ENCODE assay signal across 9 mouse cellular contexts in genomic region chr2:131955264-131955663, GRCm38 (mm10). TPM values are rescaled to one million over a fixed set of nuclear protein-coding genes. Genes with fewer than 3 reads are reported as not detected.
DNase-seq lines count a peak whose midpoint lies in the region; ATAC-seq and TF ChIP-seq lines count a peak whose summit lies in the region.
"Had no signal": no experiment of that assay in that cellular context is flagged by ENCODE, and none has a peak within 500 bp of the region (broad histone marks: within the 10 kb centered on the region; RNA-seq: fewer than 3 reads in every experiment).

No protein-coding gene starts in this region.

- H3K79me2 ChIP-seq in C2C12 (ENCODE audit: control insufficient read depth, insufficient read depth): no peaks in the 10 kb centered on the region

- no peak overlapping the region for H3ac ChIP-seq in C2C12 (ENCODE audit: control insufficient read depth, insufficient read length, low read depth)

- peaks cover 12 to 21% of the 10 kb centered on the region in 2 experiments; a peak in 3 of 4 replicates for H3K4me1 ChIP-seq in ES-E14 (ENCODE audit: control insufficient read depth in 2 of 2, insufficient read depth in 2 of 2, low read length in 2 of 2, poor library complexity in 1 of 2)
- H3K4me1 ChIP-seq in forebrain, embryonic 11.5 days (replicated peaks; ENCODE audit: control insufficient read depth, insufficient read depth, low read length): no peaks in the 10 kb centered on the region
- peaks cover 8% of the 10 kb centered on the region; the same call in 1 of the 2 replicates for H3K4me1 ChIP-seq in liver, postnatal 0 days (ENCODE audit: insufficient read depth)
- H3K4me1 ChIP-seq in neural tube, embryonic 12.5 days: peaks cover 14% of the 10 kb centered on the region

- H3K4me3 ChIP-seq in C2C12 (ENCODE audit: insufficient read depth, poor library complexity, severe bottlenecking): no peak overlapping the region
- H3K4me3 ChIP-seq in ES-E14 (ENCODE audit: insufficient read depth in 1 of 2, low read depth in 1 of 2, low read length in 2 of 2, poor library complexity in 1 of 2, severe bottlenecking in 1 of 2): peak overlapping the region; percentile 39 to 58; a peak in 3 of 4 replicates
- H3K4me3 ChIP-seq in forebrain, embryonic 11.5 days (ENCODE audit: low read depth, low read length): peak overlapping the region; percentile 20
- peak overlapping the region; percentile 14; the same call in 1 of the 2 replicates for H3K4me3 ChIP-seq in liver, postnatal 0 days (ENCODE audit: low read depth, low read length)
- peak overlapping the region; percentile 34 for H3K4me3 ChIP-seq in neural tube, embryonic 12.5 days

- H3K79me3 ChIP-seq in C2C12 (ENCODE audit: low read depth): no peaks in the 10 kb centered on the region

- no peak overlapping the region for H3K9ac ChIP-seq in ES-E14 (ENCODE audit: insufficient read depth, low read depth, low read length, poor library complexity, severe bottlenecking)
- no peak overlapping the region for H3K9ac ChIP-seq in forebrain, embryonic 11.5 days (ENCODE audit: low read length)
- no peak overlapping the region for H3K9ac ChIP-seq in liver, postnatal 0 days (replicated peaks)
- H3K9ac ChIP-seq in neural tube, embryonic 12.5 days: 0 out of 2 replicates have a peak overlapping the region, but pooled peaks have one; percentile 8

- ATAC-seq in forebrain, embryonic 11.5 days (replicated peaks; ENCODE audit: low FRiP score): peak; percentile 71
- ATAC-seq in inflammation-experienced regulatory T-cells, adult 6 months: peak; percentile 59
- ATAC-seq in liver, postnatal 0 days: 0 out of 2 replicates have a peak, but pooled peaks have one; percentile 25
- peak; percentile 48 for ATAC-seq in neural tube, embryonic 12.5 days (ENCODE audit: low FRiP score, low read depth)

- H3K27ac ChIP-seq in ES-E14 (ENCODE audit: insufficient read depth, low read depth, low read length, poor library complexity, severe bottlenecking): no peak overlapping the region
- no peak overlapping the region for H3K27ac ChIP-seq in forebrain, embryonic 11.5 days (ENCODE audit: low read depth, low read length)
- H3K27ac ChIP-seq in liver, postnatal 0 days (ENCODE audit: low read depth): no peak overlapping the region
- H3K27ac ChIP-seq in neural tube, embryonic 12.5 days: no peak overlapping the region

- no peak for TF ChIP-seq CTCF in C2C12 (IDR thresholded peaks at IDR 0.05; ENCODE audit: control insufficient read depth, insufficient read depth, insufficient read length)
- TF ChIP-seq CTCF in liver, postnatal 0 days (IDR thresholded peaks at IDR 0.05; ENCODE audit: low read depth): no peak

- H3K36me3 ChIP-seq in C2C12 (ENCODE audit: control insufficient read depth, insufficient read depth) (no peaks in the 10 kb centered on the region), ES-E14 (ENCODE audit: control insufficient read depth, insufficient read depth, low read length, poor library complexity, severe bottlenecking) (no peaks in the 10 kb centered on the region)
- H3K36me3 ChIP-seq in forebrain, embryonic 11.5 days (ENCODE audit: control insufficient read depth, insufficient read depth, low read length): no peaks in the 10 kb centered on the region
- no peaks in the 10 kb centered on the region for H3K36me3 ChIP-seq in liver, postnatal 0 days (replicated peaks; ENCODE audit: insufficient read depth, low read length)
- no peaks in the 10 kb centered on the region for H3K36me3 ChIP-seq in neural tube, embryonic 12.5 days

- H3K9me3 ChIP-seq in ES-E14 (ENCODE audit: control insufficient read depth, insufficient read depth, low read depth, low read length): no peaks in the 10 kb centered on the region
- H3K9me3 ChIP-seq in forebrain, embryonic 11.5 days (ENCODE audit: control insufficient read depth, low read length): no peaks in the 10 kb centered on the region
- no peaks in the 10 kb centered on the region for H3K9me3 ChIP-seq in liver, postnatal 0 days (ENCODE audit: low read length)
- H3K9me3 ChIP-seq in neural tube, embryonic 12.5 days: no peaks in the 10 kb centered on the region

- H3K27me3 ChIP-seq in C2C12 (ENCODE audit: control insufficient read depth, insufficient read depth, insufficient read length): peaks cover 8% of the 10 kb centered on the region
- peaks cover 16% of the 10 kb centered on the region for H3K27me3 ChIP-seq in forebrain, embryonic 11.5 days (ENCODE audit: control insufficient read depth, insufficient read depth, low read length)
- peaks cover 17% of the 10 kb centered on the region for H3K27me3 ChIP-seq in liver, postnatal 0 days (ENCODE audit: insufficient read depth, low read length)
- H3K27me3 ChIP-seq in neural tube, embryonic 12.5 days (replicated peaks): peaks cover 29% of the 10 kb centered on the region

- peak; percentile 56 for DNase-seq in ES-E14 (ENCODE audit: low read depth, low spot score)
- peak; percentile 61 for DNase-seq in forebrain, embryonic 11.5 days (ENCODE audit: low spot score)
- peak; percentile 34 for DNase-seq in liver, postnatal 0 days
- DNase-seq in layer of hippocampus, postnatal 36 days: no peak
- DNase-seq in cerebellum, postnatal 36 days: no peak

- TF ChIP-seq EP300 in liver, postnatal 0 days (IDR thresholded peaks at IDR 0.05; ENCODE audit: low read depth): no peak

- peak overlapping the region; percentile 47 for H3K4me2 ChIP-seq in forebrain, embryonic 11.5 days (ENCODE audit: low read depth, low read length, severe bottlenecking)
- peak overlapping the region; percentile 68 for H3K4me2 ChIP-seq in liver, postnatal 0 days (ENCODE audit: low read depth, low read length)
- H3K4me2 ChIP-seq in neural tube, embryonic 12.5 days (replicated peaks): peak overlapping the region; percentile 65

- 4% methylated on average over 17 of the region's 17 CpGs for WGBS in forebrain, embryonic 11.5 days
- 2% methylated on average over 17 of the region's 17 CpGs for WGBS in liver, postnatal 0 days (ENCODE audit: insufficient replicate concordance)
- 5% methylated on average over 17 of the region's 17 CpGs for WGBS in neural tube, embryonic 12.5 days

- in situ Hi-C loops in ES-E14 (cut with MboI; ENCODE audit: low sequenced_read_pairs in 2 of 2, unreplicated experiment in 2 of 2): no loop called here

TF ChIP-seq in C2C12, 6 proteins besides CTCF, POLR2A, EP300 and RAD21:
- no peak for TF ChIP-seq USF1 (IDR thresholded peaks at IDR 0.05; ENCODE audit: low read depth)
- peak; percentile 69 for TF ChIP-seq CEBPB (IDR thresholded peaks at IDR 0.05; ENCODE audit: low read depth)
- TF ChIP-seq MYOD1 (IDR thresholded peaks at IDR 0.05; ENCODE audit: control insufficient read depth, insufficient read length, low read depth): no peak

TF ChIP-seq in ES-E14, 5 proteins besides CTCF, POLR2A, EP300 and RAD21:
- 0 out of 2 replicates have a peak, but pooled peaks have one; percentile 11 for TF ChIP-seq HCFC1 (IDR thresholded peaks at IDR 0.05; ENCODE audit: borderline replicate concordance, insufficient read depth, low read length)
- no peak for TF ChIP-seq MAFK (IDR thresholded peaks at IDR 0.05; ENCODE audit: insufficient read depth, low read depth, low read length)
- no peak for TF ChIP-seq ZC3H11A (IDR thresholded peaks at IDR 0.05; ENCODE audit: borderline replicate concordance, low read depth, low read length)
- no peak for TF ChIP-seq ZNF384 (IDR thresholded peaks at IDR 0.05; ENCODE audit: low read depth, low read length)
- 0 out of 2 replicates have a peak, but pooled peaks have one; percentile 45 for TF ChIP-seq CHD2 (IDR thresholded peaks at IDR 0.05; ENCODE audit: low read depth, low read length)

RNA-seq across cellular contexts. Expression of gene Prnd, which starts 4.6 kb away (rescaled TPM):
- 0.04 TPM for polyA plus RNA-seq in C2C12 (2012; fragmentation: generic; extraction: Trizol)
- total RNA-seq in ES-E14 (2012; rRNA removed): 0.98 and 1.5 TPM in 2 replicates
- 4.5 and 5.0 TPM in 2 replicates for polyA plus RNA-seq in forebrain, embryonic 11.5 days (2014; fragmentation: Nextera tagmentation; extraction: Ambion mirVana)
- under 1 TPM in 1 of 3 experiments, not detected in 2; 0.30 TPM for polyA plus RNA-seq in inflammation-experienced regulatory T-cells, adult 6 months (2017; shearing (Covaris generic))
- 0.40 and 0.47 TPM in 2 replicates for polyA plus RNA-seq in liver, postnatal 0 days (2015; fragmentation: Nextera tagmentation; extraction: Ambion mirVana)
- polyA plus RNA-seq in neural tube, embryonic 12.5 days (2016; fragmentation: Nextera tagmentation; extraction: Ambion mirVana): 9.8 and 11.0 TPM in 2 replicates
- total RNA-seq in layer of hippocampus, postnatal 36 days (2021): under 1 TPM; 0.13 to 0.25 TPM

RNA-seq across cellular contexts. Expression of gene Prn, which starts 45.5 kb away (rescaled TPM):
- polyA plus RNA-seq in C2C12 (2012; fragmentation: generic; extraction: Trizol): not detected
- not detected in 2 replicates for total RNA-seq in ES-E14 (2012; rRNA removed)
- not detected in 2 replicates for polyA plus RNA-seq in forebrain, embryonic 11.5 days (2014; fragmentation: Nextera tagmentation; extraction: Ambion mirVana)
- not detected for polyA plus RNA-seq in inflammation-experienced regulatory T-cells, adult 6 months (2017; shearing (Covaris generic))
- not detected in 2 replicates for polyA plus RNA-seq in liver, postnatal 0 days (2015; fragmentation: Nextera tagmentation; extraction: Ambion mirVana)
- not detected in 2 replicates for polyA plus RNA-seq in neural tube, embryonic 12.5 days (2016; fragmentation: Nextera tagmentation; extraction: Ambion mirVana)
- not detected for total RNA-seq in layer of hippocampus, postnatal 36 days (2021)
- polyA plus RNA-seq: gonadal fat pad, adult 2 months had no signal

RNA-seq across cellular contexts. Expression of gene Prnp, which starts 45.5 kb away (rescaled TPM):
- polyA plus RNA-seq in C2C12 (2012; fragmentation: generic; extraction: Trizol): 50.1 TPM
- total RNA-seq in ES-E14 (2012; rRNA removed): 30.8 and 33.7 TPM in 2 replicates
- polyA plus RNA-seq in forebrain, embryonic 11.5 days (2014; fragmentation: Nextera tagmentation; extraction: Ambion mirVana): 25.4 and 31.2 TPM in 2 replicates
- 10 to 100 TPM in 2 of 3 experiments, 1 to 10 TPM in 1; 5.1 to 16.4 (median 15.9) TPM for polyA plus RNA-seq in inflammation-experienced regulatory T-cells, adult 6 months (2017; shearing (Covaris generic))
- polyA plus RNA-seq in liver, postnatal 0 days (2015; fragmentation: Nextera tagmentation; extraction: Ambion mirVana): 19.5 and 20.2 TPM in 2 replicates
- polyA plus RNA-seq in neural tube, embryonic 12.5 days (2016; fragmentation: Nextera tagmentation; extraction: Ambion mirVana): 74.5 and 75.1 TPM in 2 replicates
- total RNA-seq in layer of hippocampus, postnatal 36 days (2021): 100 to 1,000 TPM; 922 to 985 TPM

Comparison
In these comparisons a context has a peak if more than half of its experiments do, and no peak if none do; other contexts are left out.
1. DNase-seq: peak in ES-E14 (single experiment), forebrain, embryonic 11.5 days (single experiment) and liver, postnatal 0 days (single experiment); none in layer of hippocampus, postnatal 36 days (0 of 2) and cerebellum, postnatal 36 days (0 of 2).
2. Peak in every context shown above with its lines, with median percentiles within 50 percentile points of each other: ATAC-seq and H3K4me2 ChIP-seq.